In genomic region chr14:14702399-14703345, GRCm38 (mm10) we compare ENCODE assay signal across 8 mouse cellular contexts. TPM values are rescaled to one million over a fixed set of nuclear protein-coding genes. Genes with fewer than 3 reads are reported as not detected.
DNase-seq lines count a peak whose midpoint lies in the region; ATAC-seq lines count a peak whose summit lies in the region.

No protein-coding gene starts in this region.

- H3K9ac ChIP-seq in hindbrain, embryonic 14.5 days, result peak overlapping the region; percentile 96

- peak overlapping the region; percentile 69 for H3K4me2 ChIP-seq in hindbrain, embryonic 14.5 days (replicated peaks)

- H3K4me3 ChIP-seq in hindbrain, embryonic 14.5 days (replicated peaks; ENCODE audit: low read length), result peak overlapping the region; percentile 83

- H3K27me3 ChIP-seq in hindbrain, embryonic 14.5 days (ENCODE audit: control insufficient read depth, insufficient read depth, low read length), result no peaks in the 10 kb centered on the region

- H3K9me3 ChIP-seq in hindbrain, embryonic 14.5 days (ENCODE audit: control insufficient read depth, low read length), result no peaks in the 10 kb centered on the region

- H3K27ac ChIP-seq in hindbrain, embryonic 14.5 days, result peak overlapping the region; percentile 98

- ATAC-seq in hindbrain, embryonic 14.5 days (ENCODE audit: low FRiP score), result peak; percentile 98

- H3K4me1 ChIP-seq in hindbrain, embryonic 14.5 days (replicated peaks; ENCODE audit: control insufficient read depth, insufficient read depth, low read length), result peaks cover 24% of the 10 kb centered on the region

- DNase-seq in R1 (ENCODE audit: low read depth, low spot score), result peak; percentile 97
- DNase-seq in cerebellum, postnatal 25 days, result peak; percentile 83 to 92
- DNase-seq in frontal cortex, postnatal 25 days (ENCODE audit: low spot score in 2 of 2), result peak; percentile 68 to 82
- peak; percentile 97 for DNase-seq in hindbrain, embryonic 14.5 days (ENCODE audit: low spot score)
- DNase-seq in layer of hippocampus, postnatal 36 days, result peak; percentile 86 to 87
- DNase-seq in lung, postnatal 36 days, result peak; percentile 95
- DNase-seq in retina, postnatal 1 day, result peak; percentile 99
- DNase-seq in urinary bladder, adult 18-20 months (ENCODE audit: low spot score in 2 of 2), result peak; percentile 86 to 88

- peaks cover 4% of the 10 kb centered on the region; the same call in 1 of the 2 replicates for H3K36me3 ChIP-seq in hindbrain, embryonic 14.5 days (replicated peaks; ENCODE audit: control insufficient read depth, insufficient read depth)

- under 1% methylated on average over 44 of the region's 85 CpGs for WGBS in hindbrain, embryonic 14.5 days

RNA-seq across cellular contexts. Expression of gene Slc4a7, which starts 0.6 kb away (rescaled TPM):
- polyA plus RNA-seq in hindbrain, embryonic 14.5 days (2014; fragmentation: Nextera tagmentation; extraction: Ambion mirVana), result 22.0 and 30.4 TPM in 2 replicates
- 10 to 100 TPM; 44.1 to 50.3 TPM for total RNA-seq in layer of hippocampus, postnatal 36 days (2021)

Comparison
In these comparisons a context has a peak if more than half of its experiments do, and no peak if none do; other contexts are left out.
1. Peak in every context shown above with its lines: DNase-seq, ATAC-seq, H3K4me3 ChIP-seq and H3K27ac ChIP-seq.